Mouse (Mus musculus) spleen, postnatal 4 days (tissue): ENCODE measurements around the gene 1110065P20Rik.

Experiments used
- DNase-seq, 2 experiments: peaks; one replicate each; pipeline ENCODE4 v3.0.0; 2022; ENCODE audit warnings: low spot score in 2 of 2

1110065P20Rik gene

DNA sequence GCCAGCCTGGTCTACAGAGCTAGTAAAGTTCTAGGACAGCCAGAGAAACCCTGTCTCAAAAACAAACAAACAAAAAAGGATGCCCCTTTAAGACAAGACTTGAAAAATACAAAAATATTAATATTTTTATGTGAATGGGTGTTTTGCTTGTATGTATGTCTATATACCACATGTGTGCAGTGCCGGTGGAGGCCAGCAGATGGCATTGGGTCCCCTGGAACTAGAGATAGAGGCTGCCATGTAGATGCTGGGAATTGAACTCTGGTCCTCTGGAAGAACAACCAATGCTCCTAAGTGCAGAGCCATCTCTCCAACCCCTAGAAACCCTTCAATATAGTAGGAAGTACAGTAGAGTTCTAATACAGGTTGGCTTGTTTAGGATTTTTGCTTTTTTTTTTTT lies 10.0 kb downstream of the 1110065P20Rik start:
- DNase-seq = no peak

DNA sequence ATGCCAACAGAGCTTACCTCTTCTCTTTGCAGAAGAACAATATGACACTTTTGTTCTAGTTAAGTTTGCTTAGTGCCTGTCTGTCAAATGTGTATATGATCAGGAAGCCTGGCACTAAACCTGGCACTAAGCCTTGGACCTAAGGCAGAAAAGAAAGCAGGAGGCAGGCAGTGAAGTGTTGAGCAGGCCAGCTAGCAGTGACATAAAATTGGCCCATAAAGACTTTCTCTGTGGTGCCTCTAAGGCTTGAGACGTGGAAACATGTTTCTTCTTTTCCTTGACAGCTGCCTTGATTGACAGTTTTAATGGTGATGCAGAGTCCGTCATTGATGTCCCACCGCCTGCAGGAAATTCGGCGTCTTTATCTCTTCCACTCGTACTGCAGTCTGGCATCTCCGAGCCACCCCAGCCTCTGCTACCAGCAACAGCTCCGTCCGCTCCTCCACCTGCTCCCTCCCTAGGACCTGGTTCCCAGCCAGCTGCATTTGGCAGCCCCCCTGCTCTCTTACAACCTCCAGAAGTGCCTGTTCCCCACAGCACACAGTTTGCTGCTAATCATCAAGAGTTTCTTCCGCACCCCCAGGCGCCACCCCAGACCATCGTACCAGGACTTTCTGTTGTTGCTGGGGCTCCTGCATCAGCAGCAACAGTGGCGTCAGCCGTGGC lies 12.8 kb downstream of the 1110065P20Rik start:
- no peak for DNase-seq

DNA sequence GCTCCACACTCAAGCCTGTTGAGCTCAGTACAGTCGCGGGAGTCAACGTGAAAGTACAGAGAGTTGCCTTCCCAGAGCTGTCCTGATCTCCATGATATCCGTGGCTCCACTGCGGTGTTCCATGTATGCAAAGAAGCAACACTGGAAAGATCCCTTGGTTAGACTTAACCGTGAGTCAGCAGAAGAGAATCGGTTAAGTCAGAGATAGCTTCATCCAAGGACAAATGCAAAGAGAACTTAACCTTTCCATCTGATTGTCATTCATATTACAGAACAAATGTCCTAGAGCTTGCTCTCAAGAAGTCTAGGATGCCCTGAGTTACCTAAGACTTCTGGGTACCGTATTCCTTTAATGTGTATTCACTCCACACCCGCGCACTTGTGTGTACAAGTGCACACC lies 18.2 kb downstream of the 1110065P20Rik start:
- DNase-seq = no peak

DNA sequence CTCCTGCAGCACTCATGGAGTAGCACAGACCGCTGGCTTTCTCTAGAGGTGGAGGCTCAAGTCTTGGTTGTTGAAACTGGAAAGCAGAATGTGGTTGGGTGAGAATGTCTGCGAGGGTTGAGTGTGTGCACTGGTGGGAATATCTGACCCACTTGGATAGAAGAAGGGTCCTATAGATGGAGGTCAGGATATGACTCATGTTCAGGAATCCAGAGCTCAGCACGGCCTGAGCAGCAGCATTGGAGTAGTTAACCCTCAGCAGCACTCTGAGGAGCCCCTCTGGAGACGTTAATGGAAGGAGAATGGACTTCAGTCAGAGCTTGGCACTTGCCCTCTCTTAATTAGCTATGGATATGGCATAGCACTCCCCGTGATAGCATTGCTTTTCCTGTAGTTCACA lies 21.3 kb downstream of the 1110065P20Rik start:
- no peak for DNase-seq

DNA sequence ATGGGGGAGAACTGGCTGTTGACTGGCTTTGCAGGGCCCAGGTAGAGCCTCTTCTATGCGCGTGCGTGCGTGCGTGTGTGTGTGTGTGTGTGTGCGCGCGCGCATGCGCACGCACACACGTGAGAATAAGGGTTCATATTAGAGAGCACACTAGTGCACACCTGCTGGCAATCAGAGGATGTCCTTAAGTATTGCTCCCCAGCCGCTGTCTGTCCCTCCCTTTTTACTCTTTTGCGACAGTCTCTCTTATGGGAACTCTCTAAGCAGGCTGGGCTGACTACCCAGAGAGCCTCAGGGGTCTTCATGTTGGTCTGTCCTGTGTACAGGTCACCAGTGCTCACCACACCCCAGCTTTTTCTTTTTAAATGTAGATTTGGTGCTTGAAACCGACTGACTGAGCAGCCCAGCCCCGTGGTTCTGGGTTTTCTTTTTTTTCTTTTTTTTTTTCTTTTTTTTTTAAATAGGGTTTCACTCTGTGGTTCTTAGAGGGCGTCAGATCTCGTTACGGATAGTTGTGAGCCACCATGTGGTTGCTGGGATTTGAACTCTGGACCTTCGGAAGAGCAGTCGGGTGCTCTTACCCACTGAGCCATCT lies 25.5 kb downstream of the 1110065P20Rik start:
- no peak for DNase-seq

DNA sequence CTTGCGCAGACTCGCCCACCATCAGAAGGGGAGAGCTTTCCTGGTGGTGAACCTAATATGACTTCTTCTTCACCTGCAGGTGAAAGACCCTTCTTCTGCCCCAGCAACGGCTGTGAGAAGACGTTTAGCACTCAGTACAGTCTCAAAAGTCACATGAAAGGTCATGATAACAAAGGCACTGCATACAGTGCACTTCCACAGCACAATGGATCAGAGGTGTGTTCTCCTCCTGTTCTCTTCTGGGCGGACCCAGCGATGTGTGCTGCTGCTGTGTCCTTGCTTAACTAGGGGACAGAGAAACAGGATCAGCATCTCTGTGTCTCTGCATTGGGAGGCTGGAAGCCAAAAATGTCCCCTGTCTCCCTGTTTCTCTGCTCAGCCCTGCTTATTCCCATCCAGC lies 26.0 kb downstream of the 1110065P20Rik start:
- DNase-seq = no peak

DNA sequence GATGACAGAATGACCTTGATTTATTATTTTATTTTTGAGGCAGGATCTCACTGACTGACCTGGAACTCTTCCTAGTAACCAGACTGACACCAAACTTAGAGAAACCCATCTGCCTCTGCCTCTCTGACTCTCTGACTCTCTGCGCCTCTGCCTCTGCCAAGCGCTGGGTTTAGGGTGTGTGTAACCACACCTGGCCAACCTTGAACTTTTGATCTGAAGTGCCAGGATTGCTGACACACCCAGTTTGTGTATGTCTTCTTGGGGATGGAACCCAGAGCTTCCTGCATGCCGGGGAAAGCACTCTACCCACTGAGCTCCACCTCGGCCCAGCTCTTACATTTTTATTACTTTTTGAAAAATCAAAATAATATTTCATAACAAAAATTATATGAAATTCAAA lies 32.2 kb downstream of the 1110065P20Rik start:
- no peak for DNase-seq

DNA sequence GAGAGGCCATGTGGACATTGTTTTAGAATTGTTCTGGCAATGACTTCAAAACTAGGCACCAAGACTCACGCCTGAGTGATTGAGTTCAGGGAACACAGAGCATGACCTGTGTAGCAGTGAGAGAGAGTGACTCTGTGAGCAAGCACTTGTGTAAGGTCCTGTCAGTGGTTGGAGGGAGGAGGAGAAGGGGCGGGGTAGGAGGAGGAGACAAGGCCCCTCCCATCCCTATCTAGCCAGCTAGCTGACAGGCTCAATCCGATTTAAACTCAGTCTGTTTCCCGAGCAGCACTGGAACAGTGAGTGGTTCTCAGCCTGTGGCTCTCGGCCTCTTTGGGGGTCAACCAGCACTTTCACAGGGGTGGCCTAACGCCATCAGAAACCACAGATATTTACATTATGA lies 33.2 kb downstream of the 1110065P20Rik start:
- DNase-seq = peak in 1 of 2 experiments; percentile 47

DNA sequence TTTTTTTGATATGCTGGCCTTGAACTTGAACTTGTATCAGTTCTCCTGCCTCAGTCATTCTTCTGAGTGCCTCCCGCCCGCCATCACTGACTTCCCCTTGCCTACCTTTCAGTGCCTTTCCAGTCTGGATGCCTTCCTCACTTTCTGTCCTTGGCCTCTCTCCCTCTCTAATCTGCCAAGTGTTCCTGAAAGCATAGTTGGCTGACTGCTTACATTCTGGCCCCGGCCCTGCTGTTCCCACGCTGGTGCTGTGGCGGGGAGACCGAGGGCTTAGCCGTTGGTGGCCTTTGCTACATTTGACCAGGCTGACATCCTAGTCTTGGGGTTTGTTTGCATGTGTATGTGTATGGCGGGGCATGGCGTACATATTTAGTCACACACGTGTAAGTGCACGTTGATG lies 35.1 kb downstream of the 1110065P20Rik start:
- DNase-seq = no peak

DNA sequence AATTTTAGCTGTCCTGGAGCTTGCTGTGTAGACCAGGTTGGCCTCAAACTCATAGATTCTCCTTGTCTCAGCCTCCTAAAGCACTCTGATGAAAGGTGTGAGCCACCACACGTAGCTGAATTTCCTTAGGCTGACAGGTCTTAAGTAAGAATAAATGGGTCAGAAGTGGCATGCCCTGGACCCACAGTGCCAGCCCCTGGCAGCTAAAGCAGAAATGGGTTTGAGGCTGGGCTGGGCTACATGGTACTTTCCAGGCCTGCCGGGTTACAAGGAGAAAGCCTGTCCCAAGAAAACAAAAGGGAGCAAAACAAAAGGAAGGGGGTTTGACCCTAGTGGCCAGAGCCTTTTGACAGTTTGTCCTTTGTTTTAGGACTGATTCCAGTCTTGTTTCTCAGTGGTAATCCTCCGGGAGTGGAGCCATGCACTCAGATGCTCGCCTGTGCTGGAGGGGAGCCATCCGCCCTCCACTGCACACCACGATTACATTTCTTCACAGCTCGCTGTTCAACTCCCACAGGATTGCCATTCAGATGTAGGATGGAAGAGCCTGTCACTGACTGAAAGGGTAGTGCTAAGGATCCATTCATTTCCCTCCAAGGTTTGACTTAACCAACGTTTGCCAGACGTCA lies 39.5 kb downstream of the 1110065P20Rik start:
- no peak for DNase-seq

DNA sequence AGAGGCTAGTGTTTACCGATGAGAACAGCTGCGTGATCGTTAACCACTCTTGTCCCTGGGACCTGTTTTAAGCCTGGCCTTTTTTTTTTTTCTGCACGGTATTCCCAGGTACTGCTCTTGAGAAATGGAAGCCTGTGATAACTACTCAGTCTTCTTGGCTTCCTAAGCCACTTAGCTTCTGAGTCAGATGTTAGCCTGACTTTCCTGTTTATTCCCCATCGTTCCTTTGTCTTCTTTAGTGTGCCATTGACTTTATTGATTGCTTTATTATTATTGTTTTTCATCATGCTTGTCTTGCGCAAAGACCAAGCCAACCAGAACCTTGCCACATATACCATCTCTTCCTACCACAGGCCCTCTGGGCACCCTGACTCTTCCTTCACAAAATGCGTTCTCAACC lies 40.9 kb downstream of the 1110065P20Rik start:
- DNase-seq = no peak

DNA sequence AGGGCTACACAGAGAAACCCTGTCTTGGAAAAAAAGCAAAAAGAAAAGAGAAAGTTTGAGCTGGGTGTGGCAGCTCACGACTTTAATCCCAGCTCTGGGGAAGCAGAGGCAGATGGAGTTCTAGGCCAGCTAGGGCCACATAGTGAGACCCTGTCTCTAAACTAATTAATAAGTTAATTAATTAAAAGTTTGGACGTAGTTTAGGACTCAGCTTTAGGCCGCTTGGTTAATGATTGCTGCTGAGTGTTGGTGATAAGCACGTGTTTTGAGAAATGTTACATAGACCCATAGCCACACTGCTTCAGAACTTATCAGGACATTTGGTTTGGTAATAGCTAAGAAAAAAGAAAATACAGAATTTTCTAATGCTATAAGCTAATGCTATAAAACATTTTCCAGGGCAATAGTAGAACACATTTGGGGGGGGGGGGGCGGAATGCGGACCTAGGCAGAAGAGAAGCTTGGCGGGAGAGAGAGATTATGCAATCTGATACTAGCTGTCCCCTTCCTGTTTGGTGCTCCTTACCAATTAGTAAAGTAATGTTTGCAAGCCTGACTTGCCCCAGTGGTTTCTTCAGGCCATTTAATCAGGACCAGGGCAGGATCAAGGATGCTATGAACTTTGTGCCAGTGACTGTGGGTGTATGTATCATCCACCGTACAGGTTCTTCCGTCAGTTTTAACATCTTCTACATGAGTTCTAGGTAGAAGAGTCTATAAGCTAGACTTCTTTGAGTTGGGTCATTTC lies 41.7 kb downstream of the 1110065P20Rik start:
- DNase-seq = no peak

DNA sequence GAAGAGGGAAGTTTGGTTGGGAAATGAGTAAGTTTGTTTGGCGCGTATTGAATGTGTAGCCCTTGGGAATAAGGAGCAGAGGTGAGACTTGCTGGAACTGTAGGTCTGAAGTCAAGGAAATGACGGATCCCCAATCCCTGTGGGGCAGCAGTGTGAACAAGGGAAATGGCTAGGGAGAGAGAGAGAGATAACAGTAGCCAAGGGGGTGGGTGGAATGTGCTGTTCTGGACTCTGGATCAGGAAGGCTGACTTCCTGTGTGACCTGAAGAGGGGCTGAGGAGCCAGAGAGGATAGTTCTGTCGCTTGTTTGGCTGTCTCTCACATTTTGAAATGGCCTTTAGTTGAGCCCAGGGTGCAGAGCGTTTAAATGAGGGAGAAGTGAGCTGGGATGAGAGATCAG lies 42.5 kb downstream of the 1110065P20Rik start:
- DNase-seq = no peak

DNA sequence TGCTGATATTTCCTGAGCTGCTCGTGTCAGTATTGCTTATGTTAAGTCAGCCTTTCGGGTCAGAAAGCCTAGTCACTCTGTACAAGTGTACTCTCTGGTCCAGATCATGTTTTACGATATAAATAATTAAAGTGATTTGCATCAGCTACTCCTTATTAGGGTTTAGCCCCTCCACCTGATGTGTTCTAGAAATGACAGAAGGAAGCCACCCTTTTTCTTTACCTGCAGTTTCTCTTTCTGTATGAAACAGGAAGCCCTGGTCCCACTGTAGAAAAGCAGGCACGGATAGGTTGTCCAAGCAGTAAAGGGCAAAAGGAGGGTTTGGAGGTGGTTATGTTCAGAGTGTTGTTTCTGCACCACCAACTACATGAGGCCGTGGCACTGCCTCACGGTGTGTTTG lies 47.6 kb downstream of the 1110065P20Rik start:
- no peak for DNase-seq

DNA sequence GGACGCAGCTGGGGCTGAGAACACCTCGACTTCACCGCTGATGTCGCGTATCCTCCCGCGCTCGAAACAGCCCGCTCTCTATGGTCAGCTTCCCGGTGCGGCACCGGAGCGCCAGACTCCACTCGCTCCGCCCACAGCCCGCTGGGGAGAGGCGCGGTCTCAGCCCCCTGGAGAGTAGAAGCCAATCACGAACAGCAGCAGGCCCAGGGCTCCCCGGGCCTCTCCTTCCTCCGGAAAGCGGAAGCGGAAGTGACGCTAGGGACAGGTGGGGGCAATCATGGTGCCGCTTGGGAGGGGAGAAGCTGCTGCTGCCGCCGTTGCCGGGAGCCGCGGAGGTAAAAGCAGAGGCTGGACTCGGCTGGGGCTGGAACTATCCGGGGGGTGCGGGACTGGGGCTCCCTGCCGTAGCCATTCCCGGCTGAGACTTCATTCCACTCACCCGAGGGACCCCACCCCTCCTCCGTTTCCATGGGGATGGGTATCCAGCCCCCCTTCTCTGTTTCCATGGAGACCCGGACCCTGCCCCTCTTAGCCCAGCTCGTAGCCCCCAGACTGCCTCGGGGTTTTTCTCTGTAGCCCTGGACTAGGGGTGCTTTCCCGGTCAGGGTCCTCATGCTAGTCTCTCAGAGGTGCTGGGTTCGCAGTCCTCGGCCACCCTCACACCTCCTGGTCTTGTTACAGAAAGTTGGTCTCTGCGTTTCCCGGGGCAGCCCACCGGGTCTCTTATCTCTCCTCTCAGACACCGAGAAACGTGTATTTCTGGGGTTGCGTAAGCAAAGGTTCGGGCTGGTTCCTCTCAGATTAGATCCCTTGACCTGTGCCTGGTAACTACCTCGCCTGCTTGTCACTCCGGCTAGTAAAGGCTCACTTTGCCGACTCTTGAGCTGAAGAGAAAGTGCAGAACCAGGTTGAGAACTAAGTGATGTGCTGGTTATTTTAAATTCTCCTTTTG lies 48.4 kb downstream of the 1110065P20Rik start:
- peak; percentile 97 to 98 for DNase-seq

DNA sequence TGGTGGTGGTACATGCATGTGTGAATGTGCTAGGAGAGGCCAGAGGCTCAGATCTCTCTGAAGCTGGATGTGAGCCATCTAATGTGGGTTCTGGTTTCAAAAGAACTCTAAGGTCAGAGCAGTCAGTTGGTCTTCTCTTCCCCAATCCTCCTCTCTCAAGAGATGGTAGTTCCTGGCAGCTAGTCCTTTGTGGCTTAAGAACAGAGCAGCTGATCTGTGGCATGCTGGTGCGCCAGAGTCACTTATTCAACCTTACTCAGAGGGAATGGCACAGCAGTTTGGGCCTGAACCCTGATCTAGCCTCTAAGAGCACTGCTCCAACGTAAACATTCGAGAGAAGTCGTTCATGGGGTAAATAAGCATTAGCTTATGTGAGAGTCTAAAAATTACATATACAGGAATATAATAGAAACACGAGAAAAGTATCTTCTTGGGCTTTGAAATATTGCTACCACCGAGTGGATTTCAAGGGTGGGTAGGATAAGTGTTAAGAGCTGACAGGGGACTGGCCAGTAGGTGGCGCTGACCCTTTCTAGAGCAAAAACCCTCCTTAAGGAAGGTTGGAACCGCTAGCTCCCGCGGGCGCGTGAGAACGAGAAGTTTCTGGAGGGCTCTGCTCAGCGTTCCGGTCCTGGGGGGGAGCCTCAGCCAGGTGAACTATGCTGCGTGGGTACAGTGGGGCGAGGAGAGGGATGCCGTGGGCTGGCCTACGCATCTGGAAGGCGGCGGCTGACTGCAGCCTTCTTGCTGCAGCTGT lies 49.3 kb downstream of the 1110065P20Rik start, which contains the start of gene Mtf1:
Mtf1 (plus strand) TSS at position 553 of the 757 bp plus-strand sequence.
- DNase-seq = peak; percentile 89 to 97
